Mouse (Mus musculus) CH12.LX (cell line): Measurements from ENCODE around the gene Fermt1.

ENCODE experiments used
- BHLHE40 ChIP-seq: IDR thresholded peaks from 2 replicates; pipeline ENCODE4 v1.6.1; 2011; ENCODE audit warnings: mild to moderate bottlenecking, low read depth, low read length, improper control_type of control experiment
- CTCF ChIP-seq, 2 experiments: IDR thresholded peaks in 1 of 2; conservative IDR thresholded peaks in 1 of 2; 2 replicates each; pipeline ENCODE4 v1.5.1; 2011 to 2012; ENCODE audit warnings: low read depth in 2 of 2, low read length in 2 of 2, improper control_type of control experiment in 1 of 2, inconsistent platforms in 1 of 2, mild to moderate bottlenecking in 1 of 2, moderate library complexity in 1 of 2
- EP300 ChIP-seq: IDR thresholded peaks from 2 replicates; pipeline ENCODE4 v1.6.1; 2011; ENCODE audit warnings: low read length, improper control_type of control experiment
- HCFC1 ChIP-seq: IDR thresholded peaks from 2 replicates; pipeline ENCODE4 v1.6.1; 2012; ENCODE audit warnings: low read depth, mild to moderate bottlenecking, inconsistent platforms, low read length, improper control_type of control experiment
- IRF4 ChIP-seq: IDR thresholded peaks from 2 replicates; pipeline ENCODE4 v1.6.1; 2014; ENCODE audit warnings: low read depth, mild to moderate bottlenecking, inconsistent platforms, low read length, improper control_type of control experiment
- MXI1 ChIP-seq: IDR thresholded peaks from 2 replicates; pipeline ENCODE4 v1.6.1; 2011; ENCODE audit warnings: mild to moderate bottlenecking, low read depth, low read length, improper control_type of control experiment
- POLR2A ChIP-seq: IDR thresholded peaks from 2 replicates; pipeline ENCODE4 v1.6.1; 2011; ENCODE audit warnings: low read depth, mild to moderate bottlenecking, improper control_type of control experiment, low read length
- USF1 ChIP-seq: IDR thresholded peaks from 2 replicates; pipeline ENCODE4 v1.6.1; 2014; ENCODE audit warnings: low read depth, mild to moderate bottlenecking, inconsistent platforms, low read length, improper control_type of control experiment
- ZNF384 ChIP-seq: IDR thresholded peaks from 2 replicates; pipeline ENCODE4 v1.6.1; 2012; ENCODE audit warnings: low read depth, low read length, improper control_type of control experiment, inconsistent platforms

GRCm38 (mm10) chr2:132869682-132870081 is 76.0 kb downstream of the Fermt1 start:
- TF ChIP-seq CTCF (conservative IDR thresholded peaks at IDR 0.05 in 1 of 2, IDR thresholded peaks at IDR 0.05 in 1 of 2; ENCODE audit: low read depth in 2 of 2, low read length in 2 of 2) (no peak), MXI1 (no peak), USF1 (no peak), EP300 (no peak), IRF4 (no peak), BHLHE40 (no peak), ZNF384 (no peak), POLR2A (no peak), HCFC1 (no peak)
